Mouse (Mus musculus): Measurements from ENCODE around the gene Anxa11.

GRCm38 (mm10) chr14:25796619-25797018 is 45.3 kb upstream of the Anxa11 start:
- no peak for TF ChIP-seq RAD21 (IDR thresholded peaks at IDR 0.05; ENCODE audit: low read depth, low read length)
- no peak for TF ChIP-seq SMC3 (IDR thresholded peaks at IDR 0.05; ENCODE audit: low read depth, low read length)
- no peak for TF ChIP-seq ELF1 (IDR thresholded peaks at IDR 0.05; ENCODE audit: low read depth, low read length)
- TF ChIP-seq POLR2A (IDR thresholded peaks at IDR 0.05; ENCODE audit: control insufficient read depth in 1 of 2, insufficient read depth in 1 of 2, low read depth in 1 of 2, low read length in 2 of 2, poor library complexity in 1 of 2) = no peak
- TF ChIP-seq ZKSCAN1 (IDR thresholded peaks at IDR 0.05; ENCODE audit: low read depth, low read length) = no peak

Data from MEL (cell line).